Mouse (Mus musculus): ENCODE results near the gene Hoxc9. TPM values are rescaled to one million over a fixed set of nuclear protein-coding genes. Genes with fewer than 3 reads are reported as not detected.
A peak's percentile ranks its signal among the peaks of the same experiment; 100 is the strongest.

The Hoxc9 gene
- polyA plus RNA-seq, 1 experiment, result 5.5 TPM

- H3K27me3 ChIP-seq (replicated peaks; ENCODE audit: control insufficient read depth, insufficient read depth, low read length), result no peaks in the 10 kb centered on the region
- 8% methylated on average over 12 of the region's 12 CpGs for WGBS
Measured at GRCm38 (mm10) chr15:102970740-102971139, 5.5 kb upstream of the Hoxc9 start.

GRCm38 (mm10) chr15:102972254-102972653 lies 4.0 kb upstream of the Hoxc9 start:
- TF ChIP-seq CTCF (conservative IDR thresholded peaks at IDR 0.05; ENCODE audit: insufficient read depth, insufficient read length, low read depth, low read length) (no peak), POLR2A (IDR thresholded peaks at IDR 0.05; ENCODE audit: low read depth, low read length) (no peak)
- 19% methylated on average over 21 of the region's 21 CpGs for WGBS
- H3K4me1 ChIP-seq (ENCODE audit: control insufficient read depth, insufficient read depth, low read length), result peaks cover 4% of the 10 kb centered on the region; the same call in 1 of the 2 replicates
- H3K4me3 ChIP-seq (ENCODE audit: insufficient read depth, low read depth, low read length), result peak overlapping the region; percentile 49
- H3K27ac ChIP-seq (ENCODE audit: insufficient read depth, low read depth, low read length), result peak overlapping the region; percentile 63
- no peaks in the 10 kb centered on the region for H3K36me3 ChIP-seq (ENCODE audit: control insufficient read depth, insufficient read depth, low read length)
- H3K27me3 ChIP-seq (replicated peaks; ENCODE audit: control insufficient read depth, insufficient read depth, low read length), result no peaks in the 10 kb centered on the region
- no peak for DNase-seq

More at GRCm38 (mm10) chr15:102970740-102971139, 5.5 kb upstream of the Hoxc9 start:
- Histone ChIP-seq H3K4me3 (ENCODE audit: insufficient read depth, low read depth, low read length) (no peak overlapping the region), H3K4me1 (ENCODE audit: control insufficient read depth, insufficient read depth, low read length) (peaks cover 4% of the 10 kb centered on the region; the same call in 1 of the 2 replicates), H3K36me3 (ENCODE audit: control insufficient read depth, insufficient read depth, low read length) (no peaks in the 10 kb centered on the region), H3K27ac (ENCODE audit: insufficient read depth, low read depth, low read length) (peak overlapping the region; percentile 26)
- TF ChIP-seq POLR2A (IDR thresholded peaks at IDR 0.05; ENCODE audit: low read depth, low read length), result no peak
- DNase-seq, result peak; percentile 67

- H3K36me3 ChIP-seq (ENCODE audit: control insufficient read depth, insufficient read depth, low read length), result no peaks in the 10 kb centered on the region
- TF ChIP-seq CTCF (conservative IDR thresholded peaks at IDR 0.05; ENCODE audit: insufficient read depth, insufficient read length, low read depth, low read length), result no peak
- no peak for DNase-seq
- H3K4me3 ChIP-seq (ENCODE audit: insufficient read depth, low read depth, low read length), result peak overlapping the region; percentile 49
- 38% methylated on average over 6 of the region's 6 CpGs for WGBS
- H3K4me1 ChIP-seq (ENCODE audit: control insufficient read depth, insufficient read depth, low read length), result peaks cover 6% of the 10 kb centered on the region; the same call in 1 of the 2 replicates
- H3K27ac ChIP-seq (ENCODE audit: insufficient read depth, low read depth, low read length), result peak overlapping the region; percentile 63
- H3K27me3 ChIP-seq (replicated peaks; ENCODE audit: control insufficient read depth, insufficient read depth, low read length), result no peaks in the 10 kb centered on the region
Measured at GRCm38 (mm10) chr15:102972753-102973152, 3.5 kb upstream of the Hoxc9 start.

- peaks cover 11% of the 10 kb centered on the region; the same call in 1 of the 2 replicates for H3K4me1 ChIP-seq (ENCODE audit: control insufficient read depth, insufficient read depth, low read length)
- no peak overlapping the region for H3K4me3 ChIP-seq (ENCODE audit: insufficient read depth, low read depth, low read length)
- TF ChIP-seq CTCF (conservative IDR thresholded peaks at IDR 0.05; ENCODE audit: insufficient read depth, insufficient read length, low read depth, low read length) (no peak), POLR2A (IDR thresholded peaks at IDR 0.05; ENCODE audit: low read depth, low read length) (no peak)
- H3K27ac ChIP-seq (ENCODE audit: insufficient read depth, low read depth, low read length), result no peak overlapping the region
- DNase-seq, result peak; percentile 60
- WGBS, result 27% methylated on average over 7 of the region's 7 CpGs
- H3K36me3 ChIP-seq (ENCODE audit: control insufficient read depth, insufficient read depth, low read length), result no peaks in the 10 kb centered on the region
- H3K27me3 ChIP-seq (replicated peaks; ENCODE audit: control insufficient read depth, insufficient read depth, low read length), result no peaks in the 10 kb centered on the region
Measured at GRCm38 (mm10) chr15:102975034-102975433, 1.2 kb upstream of the Hoxc9 start.

GRCm38 (mm10) chr15:102975688-102976111 lies 539 bp upstream of the Hoxc9 start:
- H3K27me3 ChIP-seq (replicated peaks; ENCODE audit: control insufficient read depth, insufficient read depth, low read length), result no peaks in the 10 kb centered on the region
- DNase-seq, result peak; percentile 67
- WGBS, result 11% methylated on average over 21 of the region's 21 CpGs
- no peaks in the 10 kb centered on the region for H3K36me3 ChIP-seq (ENCODE audit: control insufficient read depth, insufficient read depth, low read length)
- TF ChIP-seq POLR2A (IDR thresholded peaks at IDR 0.05; ENCODE audit: low read depth, low read length) (no peak), CTCF (conservative IDR thresholded peaks at IDR 0.05; ENCODE audit: insufficient read depth, insufficient read length, low read depth, low read length) (no peak)
- peak overlapping the region; percentile 79 for H3K27ac ChIP-seq (ENCODE audit: insufficient read depth, low read depth, low read length)
- H3K4me1 ChIP-seq (ENCODE audit: control insufficient read depth, insufficient read depth, low read length), result peaks cover 11% of the 10 kb centered on the region
- H3K4me3 ChIP-seq (ENCODE audit: insufficient read depth, low read depth, low read length), result peak overlapping the region; percentile 47

- H3K4me3 ChIP-seq (ENCODE audit: insufficient read depth, low read depth, low read length), result peak overlapping the region; percentile 47
- H3K4me1 ChIP-seq (ENCODE audit: control insufficient read depth, insufficient read depth, low read length), result peaks cover 11% of the 10 kb centered on the region
- 1% methylated on average over 37 of the region's 37 CpGs for WGBS
- H3K27ac ChIP-seq (ENCODE audit: insufficient read depth, low read depth, low read length), result peak overlapping the region; percentile 64
- H3K36me3 ChIP-seq (ENCODE audit: control insufficient read depth, insufficient read depth, low read length), result no peaks in the 10 kb centered on the region
- no peak for TF ChIP-seq POLR2A (IDR thresholded peaks at IDR 0.05; ENCODE audit: low read depth, low read length)
- no peak for TF ChIP-seq CTCF (conservative IDR thresholded peaks at IDR 0.05; ENCODE audit: insufficient read depth, insufficient read length, low read depth, low read length)
- H3K27me3 ChIP-seq (replicated peaks; ENCODE audit: control insufficient read depth, insufficient read depth, low read length), result no peaks in the 10 kb centered on the region
- DNase-seq, result peak; percentile 58
Measured at GRCm38 (mm10) chr15:102976631-102977422, 588 bp downstream of the Hoxc9 start.

- WGBS, result 13% methylated on average over 16 of the region's 16 CpGs
- Histone ChIP-seq H3K4me3 (ENCODE audit: insufficient read depth, low read depth, low read length) (peak overlapping the region; percentile 47), H3K4me1 (ENCODE audit: control insufficient read depth, insufficient read depth, low read length) (peaks cover 11% of the 10 kb centered on the region), H3K27ac (ENCODE audit: insufficient read depth, low read depth, low read length) (peak overlapping the region; percentile 64), H3K36me3 (ENCODE audit: control insufficient read depth, insufficient read depth, low read length) (no peaks in the 10 kb centered on the region), H3K27me3 (replicated peaks; ENCODE audit: control insufficient read depth, insufficient read depth, low read length) (no peaks in the 10 kb centered on the region)
- no peak for DNase-seq
- TF ChIP-seq POLR2A (IDR thresholded peaks at IDR 0.05; ENCODE audit: low read depth, low read length) (no peak), CTCF (conservative IDR thresholded peaks at IDR 0.05; ENCODE audit: insufficient read depth, insufficient read length, low read depth, low read length) (no peak)
Measured at GRCm38 (mm10) chr15:102977423-102977974, 1.3 kb downstream of the Hoxc9 start.
